Mouse (Mus musculus) CH12.LX (cell line): ENCODE data around the gene Bicd2.

Experiments
- BHLHE40 ChIP-seq: IDR thresholded peaks from 2 replicates; pipeline ENCODE4 v1.6.1; 2011; ENCODE audit warnings: mild to moderate bottlenecking, low read depth, low read length, improper control_type of control experiment
- CTCF ChIP-seq, 2 experiments: IDR thresholded peaks in 1 of 2; conservative IDR thresholded peaks in 1 of 2; 2 replicates each; pipeline ENCODE4 v1.5.1; 2011 to 2012; ENCODE audit warnings: low read depth in 2 of 2, low read length in 2 of 2, improper control_type of control experiment in 1 of 2, inconsistent platforms in 1 of 2, mild to moderate bottlenecking in 1 of 2, moderate library complexity in 1 of 2
- EP300 ChIP-seq: IDR thresholded peaks from 2 replicates; pipeline ENCODE4 v1.6.1; 2011; ENCODE audit warnings: low read length, improper control_type of control experiment
- POLR2A ChIP-seq: IDR thresholded peaks from 2 replicates; pipeline ENCODE4 v1.6.1; 2011; ENCODE audit warnings: low read depth, mild to moderate bottlenecking, improper control_type of control experiment, low read length
- POLR2AphosphoS2 ChIP-seq: IDR thresholded peaks from 2 replicates; pipeline ENCODE4 v1.6.1; 2011; ENCODE audit warnings: low read depth, low read length, improper control_type of control experiment
- SIN3A ChIP-seq: IDR thresholded peaks from 2 replicates; pipeline ENCODE4 v1.6.1; 2012; ENCODE audit warnings: low read length, improper control_type of control experiment, inconsistent platforms
- USF2 ChIP-seq: conservative IDR thresholded peaks from 2 replicates; pipeline ENCODE4 v1.6.1; 2011; ENCODE audit warnings: low read depth, low read length, improper control_type of control experiment

GRCm38 (mm10) chr13:49311642-49312041 is 29.7 kb upstream of the Bicd2 start:
- TF ChIP-seq BHLHE40 (no peak), POLR2A (no peak), USF2 (no peak), POLR2AphosphoS2 (no peak), CTCF (conservative IDR thresholded peaks at IDR 0.05 in 1 of 2, IDR thresholded peaks at IDR 0.05 in 1 of 2; ENCODE audit: low read depth in 2 of 2, low read length in 2 of 2) (no peak), EP300 (no peak), SIN3A (no peak)
